Mouse (Mus musculus) bone marrow macrophage, adult 2 months (primary cell): ENCODE results near the gene Eda.

Source experiments
- CTCF ChIP-seq: IDR thresholded peaks from 2 replicates; pipeline ENCODE4 v1.5.1; 2012; ENCODE audit warnings: low read depth, mild to moderate bottlenecking, low read length, moderate library complexity
- POLR2A ChIP-seq: IDR thresholded peaks from 2 replicates; pipeline ENCODE4 v1.6.1; 2012; ENCODE audit warnings: mild to moderate bottlenecking, low read depth, low read length, borderline replicate concordance

DNA sequence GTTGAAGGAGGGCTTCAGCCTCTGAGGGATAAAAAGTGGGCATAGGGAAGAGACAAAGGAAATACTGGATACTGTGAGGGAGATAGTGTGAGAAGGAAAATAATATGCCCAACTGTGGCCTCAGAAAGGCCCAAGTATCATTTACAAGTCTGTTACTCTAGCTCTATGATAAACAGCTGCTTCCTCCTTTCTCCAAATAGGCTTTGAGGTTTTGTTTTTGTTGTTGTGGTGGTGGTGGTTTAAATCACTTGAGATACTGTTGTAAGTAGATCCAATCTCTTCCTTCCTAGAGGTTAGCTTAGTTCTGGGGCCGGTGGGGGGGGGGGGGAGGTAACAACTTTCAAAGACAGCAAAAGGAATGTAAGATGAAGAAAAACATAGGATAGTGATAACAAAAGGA lies 143.0 kb downstream of the Eda start:
- TF ChIP-seq POLR2A (no peak), CTCF (no peak)
